Mouse (Mus musculus): ENCODE measurements around the gene Vsnl1. TPM values are rescaled to one million over a fixed set of nuclear protein-coding genes. Genes with fewer than 3 reads are reported as not detected.

Vsnl1 gene
- 100 to 1,000 TPM; 408 to 421 TPM for total RNA-seq (2021)

DNA sequence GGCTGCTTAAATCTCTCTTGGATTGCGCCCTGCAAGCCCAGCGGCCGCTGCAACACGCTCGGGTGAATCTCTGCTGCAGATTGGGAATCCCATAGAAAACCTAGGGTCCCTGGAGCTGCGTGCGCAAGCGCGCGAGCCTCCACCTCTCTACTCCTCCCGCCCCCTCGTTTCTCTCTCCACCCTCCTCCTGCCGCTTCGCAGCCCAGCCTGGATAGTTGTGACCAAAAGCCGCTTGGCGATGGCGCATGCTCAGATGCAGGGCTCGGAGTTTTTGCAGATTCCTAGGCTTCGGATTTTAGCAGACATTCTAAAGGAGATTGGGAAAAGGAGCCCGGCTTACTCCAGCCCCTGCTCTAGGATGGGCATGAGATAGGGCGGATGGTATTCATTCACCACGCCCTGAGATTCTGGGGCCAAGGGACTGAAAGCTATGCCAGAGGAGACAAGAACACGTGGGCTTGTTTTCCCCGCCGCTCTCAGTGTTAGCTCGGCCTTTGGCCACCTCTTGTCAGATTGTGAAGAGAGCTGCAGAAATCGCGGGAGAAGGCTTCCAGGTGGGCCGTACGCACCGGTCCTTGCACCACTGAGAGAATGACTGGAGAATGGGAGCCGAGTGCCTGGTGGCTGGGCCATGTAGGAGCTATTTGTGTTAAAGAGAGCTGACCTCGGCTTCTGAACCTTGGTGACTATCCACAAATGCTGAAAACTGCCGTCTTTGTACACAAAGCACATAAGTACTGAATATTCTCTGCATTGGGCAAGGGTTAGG lies at the start of gene Vsnl1:
Gene Vsnl1 (minus strand): TSS at position 117 of the 769 bp plus-strand sequence.
- DNase-seq (ENCODE audit: extremely low spot score in 1 of 2, low spot score in 1 of 2): peak; percentile 69 to 74

DNA sequence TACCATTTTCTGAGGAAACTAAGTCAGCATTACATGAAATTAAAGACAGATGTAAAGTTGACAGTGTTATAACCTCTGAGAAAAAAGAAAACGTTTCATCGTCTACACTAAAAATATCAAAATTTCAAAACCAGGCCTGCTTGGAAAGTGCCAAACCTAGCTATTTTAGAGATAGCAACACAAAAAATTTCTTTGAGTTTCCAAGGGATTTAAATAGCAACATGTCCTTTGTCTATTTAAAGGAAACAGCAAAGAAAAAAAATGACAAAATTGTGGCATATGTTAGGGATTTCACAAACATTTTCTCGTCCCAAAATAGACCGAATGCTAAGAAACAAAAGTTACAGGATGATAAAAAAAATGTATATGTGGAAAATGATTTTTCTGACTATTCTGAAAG lies 20.2 kb upstream of the Vsnl1 start:
- DNase-seq (ENCODE audit: extremely low spot score in 1 of 2, low spot score in 1 of 2): no peak

DNA sequence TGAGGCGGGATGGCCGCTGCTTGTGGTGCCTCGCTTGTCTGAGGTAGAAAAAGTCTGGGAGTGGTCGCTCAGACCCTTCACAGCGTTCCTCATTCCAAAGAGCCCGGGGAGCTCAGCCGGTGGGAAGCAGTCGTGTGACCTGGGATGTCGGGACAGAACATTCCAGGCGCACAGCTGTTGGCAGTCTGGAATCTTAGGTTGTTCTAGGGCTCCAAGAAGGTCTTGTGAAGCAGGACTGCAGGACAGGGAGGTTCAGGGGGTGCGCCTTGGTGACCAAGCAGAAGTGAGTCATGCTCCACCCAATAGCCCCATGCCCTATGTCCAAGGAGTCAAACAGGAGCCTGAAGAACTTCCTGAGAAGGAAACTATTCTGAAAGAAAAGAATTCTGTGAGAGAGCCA lies 19.8 kb upstream of the Vsnl1 start:
- no peak for DNase-seq (ENCODE audit: extremely low spot score in 1 of 2, low spot score in 1 of 2)

DNA sequence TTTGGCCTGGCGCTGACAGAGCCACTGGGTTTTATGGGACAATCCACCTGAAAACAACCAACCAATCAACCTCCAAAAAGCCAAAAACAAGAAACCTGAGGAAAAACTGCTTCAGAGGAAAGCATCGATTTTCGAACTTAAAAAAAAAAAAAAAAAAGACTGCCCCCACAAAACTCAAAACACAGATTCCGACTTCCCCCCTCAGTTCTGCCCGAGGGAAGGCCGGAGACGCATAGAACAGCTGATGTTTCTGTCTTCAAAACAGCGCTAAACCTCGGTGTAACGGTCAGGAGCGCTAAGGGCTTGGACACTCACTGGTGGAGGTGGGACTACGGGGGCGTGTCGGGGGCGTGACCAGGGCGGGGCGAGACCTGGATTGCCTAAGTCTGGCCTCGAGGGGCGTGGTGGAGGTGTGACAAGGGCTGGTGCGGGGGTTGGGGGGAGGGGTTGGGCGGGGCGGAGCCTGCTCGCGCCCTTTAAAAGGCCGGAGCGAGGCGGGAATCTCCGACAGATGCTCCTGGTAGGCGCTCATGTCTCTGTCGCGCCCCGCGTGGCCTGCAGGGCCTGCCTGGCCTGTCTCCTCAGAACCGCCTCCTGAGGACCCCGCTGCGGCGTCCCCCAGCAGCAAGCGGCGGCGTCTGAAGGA lies 19.3 kb upstream of the Vsnl1 start, which contains the start of gene Rad51ap2:
Gene Rad51ap2 (plus strand): TSS at position 531 of the 646 bp plus-strand sequence.
- peak; percentile 62 to 66 for DNase-seq (ENCODE audit: extremely low spot score in 1 of 2, low spot score in 1 of 2)

DNA sequence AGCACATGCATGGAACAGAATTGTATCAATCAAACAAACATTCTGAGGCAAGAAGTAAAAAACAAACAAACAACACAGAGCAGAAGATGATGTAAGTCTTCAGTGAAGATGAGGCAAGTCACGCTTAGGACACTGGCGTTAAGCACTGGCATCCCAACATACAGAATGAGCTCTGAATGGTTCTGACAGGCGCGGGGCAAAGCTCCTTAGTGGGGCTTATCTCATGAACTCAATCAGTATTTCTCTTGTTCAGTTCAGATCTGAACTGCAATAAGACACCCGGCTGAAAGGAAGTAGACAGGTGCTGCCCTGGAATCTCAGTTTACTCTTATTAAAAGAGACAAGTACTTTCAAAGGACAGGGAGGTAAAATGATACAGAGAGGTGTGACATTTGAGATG lies 17.7 kb upstream of the Vsnl1 start:
- no peak for DNase-seq (ENCODE audit: extremely low spot score in 1 of 2, low spot score in 1 of 2)

DNA sequence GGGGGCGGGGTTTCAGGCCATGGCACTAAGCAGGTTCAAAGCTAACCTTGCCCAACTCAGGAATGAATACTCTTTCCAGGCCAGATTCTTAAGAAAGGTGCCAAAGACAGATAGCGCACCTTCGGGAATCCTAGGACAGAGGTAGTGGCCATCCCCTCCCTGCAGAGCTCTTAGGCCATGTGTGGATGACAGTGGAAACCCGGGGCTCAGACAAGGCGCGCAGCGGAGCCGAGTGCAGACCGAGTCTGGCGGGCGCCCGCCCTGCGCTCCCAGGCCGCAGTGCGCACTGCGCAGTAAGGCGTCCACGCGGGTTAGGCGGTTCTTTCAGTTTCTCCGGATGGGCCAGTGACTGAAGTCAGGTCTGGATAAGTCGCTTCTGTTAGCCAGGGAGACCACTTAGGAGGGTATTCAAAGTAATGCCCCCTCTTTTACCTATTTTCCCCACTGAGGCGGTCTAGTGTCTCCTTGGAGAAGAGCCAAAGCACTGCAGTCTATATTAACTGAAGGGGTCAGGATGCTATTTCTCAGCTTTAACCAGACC lies 1.6 kb upstream of the Vsnl1 start:
- peak in 1 of 2 experiments; percentile 19 for DNase-seq (ENCODE audit: extremely low spot score in 1 of 2, low spot score in 1 of 2)

DNA sequence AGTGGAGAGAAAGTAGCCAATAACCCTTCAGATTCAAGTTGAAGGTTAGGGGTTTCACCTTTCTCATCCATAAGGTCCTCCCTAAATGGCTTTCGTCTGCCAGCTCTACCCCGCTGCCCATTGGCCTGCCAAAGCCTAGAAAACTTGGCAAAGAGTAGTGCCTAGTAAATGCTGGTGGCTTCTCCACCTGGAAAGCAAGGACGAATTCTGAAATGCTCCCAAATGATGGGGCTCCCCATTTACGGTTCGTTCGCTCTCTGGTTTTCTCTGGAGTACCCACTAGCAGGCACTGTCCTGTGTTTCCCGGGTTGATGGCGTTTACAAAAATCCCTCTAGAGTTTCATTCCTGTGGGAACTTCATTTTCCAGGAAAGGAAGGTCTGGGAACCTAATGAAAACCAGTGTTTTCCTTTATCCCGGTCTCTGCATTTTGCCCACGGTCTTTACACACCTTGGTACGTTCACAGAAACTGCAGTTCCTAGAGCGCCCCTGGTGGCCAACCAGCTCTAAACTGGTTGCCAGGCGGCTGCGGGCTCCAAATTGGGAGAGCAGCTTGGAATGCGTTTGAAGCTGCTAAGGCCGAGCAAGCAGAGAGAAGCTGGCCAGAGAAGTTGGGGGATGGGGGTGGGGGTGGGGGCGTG lies 973 bp upstream of the Vsnl1 start:
- peak; percentile 82 to 94 for DNase-seq (ENCODE audit: extremely low spot score in 1 of 2, low spot score in 1 of 2)

DNA sequence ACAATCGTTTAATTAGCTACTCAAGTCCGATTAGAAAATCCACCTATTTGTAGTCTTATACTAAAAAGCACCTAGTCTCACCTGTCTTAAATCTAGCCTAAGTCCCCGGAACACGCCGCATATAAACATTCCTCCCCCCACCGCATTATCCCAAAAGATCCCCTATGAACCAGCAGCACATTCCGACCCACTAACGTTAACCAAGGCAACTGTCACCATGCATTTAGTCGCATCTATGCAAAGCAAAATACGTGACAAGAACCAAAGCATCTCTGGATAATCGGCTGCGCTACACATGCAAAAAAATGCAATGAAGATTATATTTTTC lies 426 bp downstream of the Vsnl1 start:
- peak in 1 of 2 experiments; percentile 7 for DNase-seq (ENCODE audit: extremely low spot score in 1 of 2, low spot score in 1 of 2)

DNA sequence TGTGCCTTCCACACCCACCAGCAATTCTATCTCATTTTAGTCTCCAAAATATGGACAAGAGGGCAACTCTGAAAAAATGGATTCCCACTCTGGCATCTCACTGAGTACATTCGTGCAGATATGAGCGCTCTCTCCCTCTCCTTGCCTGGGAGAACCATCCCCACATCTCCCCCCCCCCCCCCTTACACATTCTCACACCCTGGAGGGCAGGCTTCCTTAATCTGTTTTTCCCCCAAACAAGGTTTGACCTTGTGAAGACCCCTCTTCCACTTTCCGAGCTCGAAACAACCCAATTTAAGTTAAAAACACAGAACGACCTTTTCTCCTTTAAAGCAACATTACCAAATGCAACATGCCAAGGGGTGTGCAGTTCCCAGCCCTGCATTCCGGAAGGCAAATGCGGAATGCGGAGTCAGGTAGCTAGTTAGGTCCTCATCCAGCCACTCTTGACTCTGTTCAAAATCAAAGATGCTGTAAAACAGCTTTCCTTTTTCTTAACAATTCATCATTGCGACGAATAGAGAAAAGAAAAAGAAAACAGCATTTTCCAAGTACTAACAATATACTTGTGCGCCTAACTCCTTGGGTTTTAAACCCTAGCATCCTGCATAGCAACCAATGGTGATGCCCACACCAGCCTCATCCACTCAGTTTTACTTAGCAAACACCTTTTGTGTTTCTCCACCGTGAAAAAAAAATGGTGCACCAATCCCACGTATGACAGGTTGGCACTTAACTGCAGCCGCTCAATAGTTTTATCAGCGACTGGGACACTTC lies 979 bp downstream of the Vsnl1 start:
- DNase-seq (ENCODE audit: extremely low spot score in 1 of 2, low spot score in 1 of 2): peak in 1 of 2 experiments; percentile 18

DNA sequence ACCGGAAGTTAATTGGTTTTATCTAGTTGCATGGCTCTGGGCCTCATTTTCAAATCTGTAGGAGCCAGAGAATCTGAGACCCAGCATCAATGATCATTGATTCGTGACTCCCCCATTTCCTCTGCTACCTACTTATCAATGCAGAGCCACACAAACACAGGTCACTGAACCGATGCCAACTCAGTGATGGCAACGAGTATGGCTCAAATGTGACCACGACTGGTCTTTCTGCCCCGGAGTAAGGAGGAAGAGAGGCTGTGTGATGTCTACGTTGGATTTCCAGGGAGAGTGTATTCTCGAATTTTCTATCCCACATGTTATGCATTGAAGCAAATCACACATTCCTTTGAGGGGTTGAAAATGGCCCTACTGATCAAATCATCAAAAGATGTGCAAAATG lies 2.0 kb downstream of the Vsnl1 start:
- DNase-seq (ENCODE audit: extremely low spot score in 1 of 2, low spot score in 1 of 2): no peak

DNA sequence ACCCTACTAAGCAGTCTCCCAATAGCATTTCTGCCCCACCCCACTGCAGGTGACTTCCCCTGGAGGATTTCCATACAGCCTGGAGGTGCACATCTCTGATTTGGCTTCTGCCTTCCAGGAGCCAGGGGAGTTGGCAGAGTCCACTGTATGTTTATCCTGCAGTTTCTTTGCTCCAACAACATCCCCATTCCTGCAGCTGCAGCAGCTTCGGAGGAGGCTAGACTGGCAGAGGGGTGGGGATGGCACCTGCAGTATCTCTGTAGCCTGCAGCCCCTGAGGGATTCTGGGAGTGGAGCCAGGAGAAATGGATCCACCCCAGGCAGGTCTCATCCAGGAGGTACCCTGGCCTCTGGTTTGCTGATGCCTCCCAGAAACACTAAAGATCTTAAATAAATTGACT lies 2.7 kb downstream of the Vsnl1 start:
- DNase-seq (ENCODE audit: extremely low spot score in 1 of 2, low spot score in 1 of 2): peak in 1 of 2 experiments; percentile 24

DNA sequence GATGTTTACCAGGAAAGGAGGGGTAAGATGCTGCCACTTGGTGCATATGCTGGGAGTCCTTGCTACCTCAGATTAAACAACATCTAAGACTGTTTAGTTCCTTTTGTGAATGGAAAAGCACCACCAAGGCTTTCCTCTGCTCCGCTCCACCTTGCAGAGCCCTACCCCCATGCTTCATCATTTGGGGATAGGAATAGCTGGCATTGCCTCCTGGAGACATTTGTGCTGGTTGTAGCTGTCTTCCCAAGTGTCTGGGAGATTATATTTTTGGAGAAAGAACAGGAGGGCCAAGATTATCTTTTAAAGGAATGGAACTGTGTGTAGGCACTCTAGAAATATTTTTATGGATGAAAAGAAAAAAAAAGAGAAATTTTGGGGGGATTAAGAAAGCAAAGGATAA lies 3.3 kb downstream of the Vsnl1 start:
- DNase-seq (ENCODE audit: extremely low spot score in 1 of 2, low spot score in 1 of 2): no peak

DNA sequence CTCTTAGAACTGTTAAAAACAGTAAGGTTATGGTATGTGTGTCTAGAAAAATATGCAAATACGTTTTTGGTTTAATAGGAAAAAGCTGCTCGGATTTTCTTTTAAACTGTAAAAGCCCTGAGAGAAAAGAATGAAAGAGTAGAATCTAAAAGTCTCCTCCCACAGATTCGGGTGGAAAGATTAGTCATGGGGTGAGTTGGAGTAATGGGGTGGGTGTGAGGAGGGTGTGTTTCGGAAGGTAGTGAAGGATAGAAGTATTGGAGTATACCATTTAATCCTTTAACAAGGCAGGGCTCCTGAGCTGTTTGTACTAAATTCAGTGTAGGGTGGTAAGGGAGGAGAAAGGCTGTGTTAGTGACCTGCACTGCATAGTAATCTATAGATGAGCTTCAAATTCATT lies 9.0 kb downstream of the Vsnl1 start:
- DNase-seq (ENCODE audit: extremely low spot score in 1 of 2, low spot score in 1 of 2): no peak

DNA sequence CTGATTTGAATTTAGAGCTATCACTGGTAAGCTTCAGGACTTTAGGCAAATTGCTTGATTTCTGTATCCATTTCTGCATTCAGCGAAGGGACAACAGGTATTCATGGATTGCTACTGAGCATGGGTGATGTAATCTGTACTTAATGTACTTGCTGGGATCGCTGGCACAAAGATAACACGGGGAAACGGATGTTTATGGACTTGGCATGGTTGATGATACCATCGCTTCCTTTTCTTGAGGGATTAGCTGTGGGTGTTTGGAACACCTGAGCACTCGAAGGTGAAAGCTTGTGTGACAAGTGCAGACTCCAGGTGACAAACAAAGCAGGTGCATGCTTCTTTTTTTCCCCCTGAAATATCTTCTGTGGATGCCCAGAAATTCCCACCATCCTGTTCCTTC lies 18.3 kb downstream of the Vsnl1 start:
- no peak for DNase-seq (ENCODE audit: extremely low spot score in 1 of 2, low spot score in 1 of 2)

DNA sequence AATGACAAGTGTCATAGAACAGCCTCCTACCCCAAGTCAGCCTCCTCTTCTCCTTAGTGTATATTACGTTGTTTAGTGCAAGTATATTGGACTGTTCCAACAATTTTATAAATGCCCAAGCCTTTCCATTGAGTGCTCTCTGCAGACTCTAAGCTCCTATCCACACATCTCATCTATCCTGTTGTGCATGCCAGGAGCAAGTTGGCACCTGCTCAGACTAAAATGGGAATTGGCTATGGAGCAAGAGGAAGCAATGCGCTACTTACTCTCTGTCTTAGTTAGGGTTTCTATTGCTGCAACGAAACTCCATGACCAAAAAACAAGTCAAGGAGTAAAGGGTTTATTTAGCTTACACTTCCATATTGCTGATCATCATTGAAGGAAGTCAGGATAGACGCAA lies 28.7 kb downstream of the Vsnl1 start:
- no peak for DNase-seq (ENCODE audit: extremely low spot score in 1 of 2, low spot score in 1 of 2)

DNA sequence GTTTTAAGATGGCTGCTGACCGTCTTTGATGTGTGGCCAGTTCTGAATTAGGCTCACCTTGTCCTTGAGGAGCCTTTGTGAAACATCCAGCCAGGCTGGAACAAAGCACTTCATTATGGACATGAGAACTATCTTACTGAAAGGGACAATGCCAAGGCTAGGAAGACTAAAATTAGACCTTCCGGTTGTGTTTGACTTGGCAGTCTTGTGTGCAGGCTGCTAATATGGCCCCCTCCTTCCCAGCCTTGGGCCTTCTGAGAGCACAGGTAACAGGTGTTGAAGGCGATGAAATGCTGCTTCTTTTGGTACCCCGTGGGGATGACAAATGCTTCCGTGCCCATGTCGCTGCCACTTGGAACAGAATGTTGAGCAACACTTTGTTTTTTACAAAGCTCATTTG lies 37.6 kb downstream of the Vsnl1 start:
- no peak for DNase-seq (ENCODE audit: extremely low spot score in 1 of 2, low spot score in 1 of 2)

DNA sequence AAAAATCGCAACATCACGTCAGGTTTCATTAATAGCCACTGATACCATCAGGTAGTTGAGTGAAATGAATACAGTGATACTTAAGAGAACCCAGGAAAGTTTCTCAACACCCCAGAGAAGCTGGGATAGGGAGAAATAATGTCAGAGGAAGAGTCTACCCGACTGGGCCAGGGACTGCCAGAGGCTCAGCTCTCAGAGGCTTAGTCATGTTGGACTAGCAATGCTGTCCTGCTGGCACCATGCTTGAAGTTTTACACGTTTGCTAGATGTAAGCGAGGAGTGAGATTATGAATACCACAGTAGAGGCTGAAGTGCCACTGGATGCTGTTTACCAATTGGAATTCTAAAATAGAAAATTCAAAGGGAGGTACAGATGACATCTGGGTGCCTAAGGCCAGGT lies 39.4 kb downstream of the Vsnl1 start:
- no peak for DNase-seq (ENCODE audit: extremely low spot score in 1 of 2, low spot score in 1 of 2)

DNA sequence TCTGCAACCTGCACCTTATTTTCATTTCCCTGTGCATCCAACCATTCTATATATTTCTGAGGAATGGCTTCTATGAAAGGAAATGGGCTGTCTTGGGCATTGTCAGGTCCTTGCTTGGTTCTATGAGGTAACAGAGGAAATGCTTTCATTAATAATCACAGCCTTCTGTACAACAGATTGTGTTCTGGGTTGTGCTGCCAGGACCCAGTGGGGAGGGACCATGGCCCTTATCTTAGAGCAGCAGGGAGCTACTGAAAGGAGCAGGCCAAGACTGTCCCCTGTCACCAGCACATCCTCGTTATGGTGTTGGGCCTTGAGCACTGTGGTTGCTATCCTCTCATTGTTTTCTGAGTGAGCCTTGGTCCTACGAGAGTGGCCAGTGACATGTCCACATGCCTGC lies 40.9 kb downstream of the Vsnl1 start:
- DNase-seq (ENCODE audit: extremely low spot score in 1 of 2, low spot score in 1 of 2): no peak

DNA sequence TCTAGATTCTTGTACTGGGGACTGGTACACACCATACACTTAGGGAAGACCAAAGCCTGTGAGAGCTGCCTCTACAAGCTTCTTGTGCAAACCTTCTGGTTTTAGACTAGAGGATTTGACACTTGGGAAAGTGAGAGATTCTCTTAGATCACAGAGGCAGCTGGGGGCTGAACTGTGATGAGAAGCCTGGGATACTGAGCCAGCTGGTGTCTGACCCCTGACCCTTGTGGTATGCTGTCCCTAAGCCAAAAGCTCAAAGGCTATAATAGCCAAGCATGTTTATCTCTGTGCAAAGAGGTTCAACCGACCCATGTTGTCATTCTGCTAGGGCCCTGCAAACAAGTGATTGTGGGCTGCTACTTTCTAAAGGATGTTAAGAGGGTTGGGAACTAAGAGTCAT lies 43.9 kb downstream of the Vsnl1 start:
- no peak for DNase-seq (ENCODE audit: extremely low spot score in 1 of 2, low spot score in 1 of 2)

DNA sequence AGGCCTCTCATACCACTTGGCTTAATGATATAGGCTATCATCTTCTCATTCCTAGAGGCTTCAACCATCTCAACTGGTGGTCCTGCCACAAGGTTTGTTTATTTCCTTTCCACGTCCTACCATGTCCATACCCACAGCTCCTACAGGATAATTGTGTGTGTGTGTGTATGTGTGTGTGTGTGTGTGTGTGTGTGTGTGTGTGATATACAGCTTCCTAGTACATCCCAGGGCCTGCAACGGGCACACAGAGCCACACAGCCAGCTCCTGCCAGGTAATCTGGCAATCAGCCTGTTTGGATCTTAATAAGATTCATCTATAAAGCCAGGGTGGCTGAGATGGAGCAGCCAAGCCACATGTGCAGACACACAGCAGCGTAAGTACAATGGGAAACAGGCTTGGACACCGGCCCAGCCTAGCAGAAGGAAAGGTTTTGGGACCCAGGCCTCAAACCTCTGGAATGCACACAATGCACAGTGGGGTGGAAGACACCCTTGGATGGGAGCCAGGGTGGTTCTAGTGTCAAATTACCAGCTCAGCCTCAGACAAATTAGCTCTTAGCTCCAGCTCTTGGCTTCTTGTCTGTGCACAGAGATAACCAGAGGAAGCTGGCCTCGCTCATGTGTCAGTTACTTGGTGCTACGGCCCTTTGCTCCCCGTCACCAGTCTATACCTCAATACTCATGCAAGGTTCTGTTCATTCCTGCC lies 45.0 kb downstream of the Vsnl1 start:
- DNase-seq (ENCODE audit: extremely low spot score in 1 of 2, low spot score in 1 of 2): no peak
